Mouse (Mus musculus) ES-CJ7 (cell line): ENCODE measurements around the gene Fcgr4.
"Not testable (repeated sequence)": the region's sequence is repeated elsewhere in the genome, so short reads cannot be mapped to it uniquely, and the experiment has no call there.

Experiments
- DNase-seq: peaks from one replicate; pipeline ENCODE4 v3.0.0; 2011; ENCODE audit warnings: low read depth, low spot score

Gene Fcgr4

DNA sequence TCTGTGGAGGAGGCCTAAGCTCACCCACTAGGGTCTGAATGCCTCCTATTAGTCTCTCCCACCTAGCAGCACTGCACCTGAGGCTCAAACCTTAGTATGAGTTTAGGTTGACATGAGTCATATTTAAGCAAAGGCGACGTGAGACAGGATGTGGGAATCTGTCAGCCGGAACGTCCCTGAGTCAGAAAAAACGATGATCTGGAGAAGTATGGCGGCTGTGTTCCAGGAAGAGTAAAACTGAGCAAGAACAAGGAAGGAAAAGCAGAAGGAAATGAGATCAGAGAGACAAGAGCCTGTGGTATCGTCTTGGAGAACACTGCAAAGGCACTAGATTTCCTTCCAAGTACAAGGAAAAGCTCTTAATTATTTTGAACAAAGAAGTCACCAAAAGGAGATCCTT is 32.1 kb downstream of the Fcgr4 start:
- no peak for DNase-seq

DNA sequence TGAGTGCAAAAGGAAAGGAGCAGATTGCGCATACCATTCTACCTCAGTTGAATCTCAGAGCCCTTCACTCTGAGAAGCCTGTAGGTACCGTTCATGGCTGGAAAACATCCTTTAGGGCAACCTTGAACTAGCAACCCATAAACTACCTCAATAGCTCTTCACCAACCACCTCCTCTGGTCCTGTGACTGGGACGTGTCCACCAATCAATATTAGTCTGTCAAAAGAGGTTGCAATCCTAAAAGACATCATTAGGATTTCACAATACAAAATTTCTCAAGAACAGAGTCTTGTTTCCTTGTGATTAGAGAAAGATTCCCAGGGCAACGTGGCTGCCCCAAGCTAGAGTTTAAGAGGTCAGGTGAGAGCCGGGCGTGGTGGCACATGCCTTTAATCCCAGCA is 34.6 kb downstream of the Fcgr4 start:
- DNase-seq = no peak

DNA sequence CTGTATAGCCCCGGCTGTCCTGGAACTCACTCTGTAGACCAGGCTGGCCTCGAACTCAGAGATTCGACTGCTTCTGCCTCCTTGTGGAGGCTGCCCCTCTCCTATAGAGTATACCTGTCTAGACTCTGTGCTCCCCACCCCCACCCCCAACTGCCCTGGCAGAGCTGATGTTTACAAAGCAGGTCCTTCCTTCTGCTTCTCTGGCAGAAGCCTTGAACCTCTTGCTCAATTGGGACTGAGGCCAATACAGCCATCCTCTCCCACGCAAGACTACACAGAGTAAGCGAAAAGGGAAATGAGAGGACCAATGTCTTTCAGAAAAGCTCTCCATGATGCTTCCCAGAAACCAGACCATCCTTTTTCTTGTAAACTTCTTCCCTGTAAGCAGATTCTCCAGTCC is 38.5 kb downstream of the Fcgr4 start:
- peak; percentile 57 for DNase-seq

DNA sequence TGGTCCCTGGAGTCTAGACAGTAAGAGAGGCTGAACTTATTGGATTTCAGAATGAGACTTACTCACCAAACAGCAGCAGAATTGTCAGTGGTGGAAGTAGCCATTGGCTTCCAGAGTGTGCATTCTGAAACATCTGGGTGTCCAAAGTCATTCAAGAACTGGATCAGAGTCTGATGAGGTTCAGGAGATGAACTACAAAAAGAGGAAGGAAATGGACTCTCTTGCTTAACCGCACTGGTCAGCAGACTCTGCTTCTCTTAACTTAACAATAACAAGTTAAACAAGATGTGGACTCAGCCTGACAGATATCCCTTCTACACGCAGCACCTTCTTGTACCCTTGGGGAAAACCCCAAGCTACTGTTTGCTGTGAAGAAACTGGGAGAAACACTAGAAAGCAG is 40.5 kb downstream of the Fcgr4 start:
- DNase-seq = no peak

DNA sequence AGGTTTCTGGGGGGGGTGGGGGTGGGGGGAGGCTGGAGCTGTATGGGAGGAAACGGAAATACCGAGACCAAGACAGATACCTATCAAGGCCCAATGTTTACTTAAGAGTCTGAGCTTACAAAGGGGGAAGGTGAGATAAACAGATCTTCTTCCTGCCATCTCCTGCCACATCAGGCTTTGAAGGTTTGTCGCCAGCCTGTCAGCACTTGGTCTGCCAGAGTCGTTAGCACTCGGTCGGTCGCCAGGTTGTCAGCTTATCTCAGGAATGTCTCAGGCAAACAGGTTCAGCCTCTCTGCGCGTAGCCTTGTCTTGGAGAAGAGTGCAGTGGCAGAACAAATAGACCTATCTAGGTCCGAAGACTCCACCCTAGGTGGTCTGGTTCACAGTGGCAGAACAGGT is 41.7 kb downstream of the Fcgr4 start:
- DNase-seq = no peak

DNA sequence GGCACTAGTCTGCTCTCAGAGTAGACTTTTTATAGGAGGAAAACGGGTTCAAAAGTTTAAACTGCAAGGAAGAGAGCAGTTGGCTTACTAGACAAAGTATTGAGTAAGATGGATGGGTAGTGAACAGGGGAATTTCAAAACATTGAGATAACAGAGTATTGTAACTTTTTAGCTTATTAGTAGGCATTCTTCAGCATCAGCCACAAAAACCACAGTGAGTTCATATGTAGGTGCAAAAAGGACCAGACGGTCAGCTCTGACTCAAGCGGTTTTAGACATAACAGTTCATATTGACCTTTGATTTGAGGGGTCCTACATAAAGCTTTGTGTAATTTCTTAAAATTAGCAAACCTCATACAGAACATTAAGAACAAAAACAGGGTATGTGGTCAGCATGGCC is 42.8 kb downstream of the Fcgr4 start:
- DNase-seq = no peak

DNA sequence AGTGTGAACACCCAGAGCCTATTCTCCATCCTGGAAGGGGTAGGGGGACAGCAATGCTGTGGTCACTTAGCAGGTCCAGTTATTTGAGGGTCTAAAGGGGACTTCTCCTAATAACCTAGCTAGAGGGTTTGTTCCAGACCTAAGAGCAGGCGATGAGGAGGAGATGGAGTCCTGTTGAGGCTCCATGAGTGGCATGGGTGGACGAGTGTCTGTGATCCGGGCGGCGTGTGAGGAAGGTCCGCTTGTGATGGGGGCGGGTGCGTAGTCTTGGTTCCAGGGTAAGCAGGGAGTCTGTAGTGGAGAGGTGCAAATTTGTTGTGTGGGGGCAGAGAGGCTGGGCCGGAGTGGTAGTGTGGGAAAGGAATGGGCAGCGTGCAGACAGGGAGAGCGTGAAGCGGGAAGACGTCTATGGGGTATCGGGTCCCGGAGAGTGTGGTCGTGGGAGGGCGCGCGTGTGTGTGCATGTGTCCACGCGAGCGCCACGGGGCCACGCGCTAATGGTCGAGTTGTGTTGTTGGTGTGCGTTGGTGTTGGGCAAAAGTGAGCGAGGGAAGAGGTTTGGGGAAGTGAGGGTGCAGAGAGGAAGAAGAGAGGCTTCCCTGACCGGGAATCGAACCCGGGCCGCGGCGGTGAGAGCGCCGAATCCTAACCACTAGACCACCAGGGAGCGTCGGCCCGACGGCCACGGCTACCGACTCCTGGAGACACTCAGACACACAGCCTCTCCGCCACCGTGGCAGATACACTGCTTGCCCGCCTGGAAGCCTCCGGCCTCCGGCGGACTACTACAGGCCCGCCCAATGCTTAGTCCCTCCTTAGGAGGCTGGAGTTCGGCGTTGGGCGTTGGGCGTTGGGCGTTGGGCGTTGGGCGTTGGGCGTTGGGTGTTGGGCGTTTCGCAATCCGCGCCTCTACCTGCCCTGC is 45.1 kb downstream of the Fcgr4 start:
- DNase-seq = not testable (repeated sequence)

DNA sequence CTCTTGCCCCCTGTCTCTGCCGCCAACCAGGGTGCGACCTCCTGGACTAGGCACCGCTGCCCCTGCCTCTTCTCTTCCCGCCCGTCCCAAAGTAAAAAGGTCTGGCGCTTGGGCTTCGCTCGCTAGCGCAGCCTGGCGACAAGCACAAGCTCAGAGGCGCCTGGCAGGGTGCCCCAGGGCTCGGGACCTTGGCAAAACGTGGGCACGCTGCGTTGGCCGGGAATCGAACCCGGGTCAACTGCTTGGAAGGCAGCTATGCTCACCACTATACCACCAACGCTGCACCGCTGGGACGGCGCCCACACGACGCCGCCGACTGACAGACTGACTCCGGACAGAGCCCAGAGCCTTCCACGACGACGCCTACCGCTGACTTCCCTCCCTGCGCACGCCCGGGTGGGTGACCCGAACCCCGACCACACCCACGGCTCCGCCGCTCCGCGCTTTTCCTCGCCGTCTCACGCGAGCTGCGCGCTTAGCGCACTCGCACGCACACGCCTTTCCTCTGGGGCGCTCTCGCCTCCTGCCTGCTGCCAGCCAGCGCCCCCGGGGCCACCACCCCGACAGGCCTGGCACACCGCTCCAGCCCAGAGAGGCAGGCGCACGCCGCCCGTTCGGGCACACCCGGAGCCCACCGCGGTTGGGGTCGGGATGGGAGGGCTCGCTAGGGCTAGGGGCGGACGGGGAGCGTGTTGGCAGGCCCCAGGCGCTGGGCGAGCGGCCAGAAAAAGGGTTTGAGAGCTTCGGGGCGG is 45.9 kb downstream of the Fcgr4 start, which contains the start of gene Fcgr3:
Gene Fcgr3, minus strand, starts transcription at position 445 of the 752 bp plus-strand sequence.
- DNase-seq = peak; percentile 95

DNA sequence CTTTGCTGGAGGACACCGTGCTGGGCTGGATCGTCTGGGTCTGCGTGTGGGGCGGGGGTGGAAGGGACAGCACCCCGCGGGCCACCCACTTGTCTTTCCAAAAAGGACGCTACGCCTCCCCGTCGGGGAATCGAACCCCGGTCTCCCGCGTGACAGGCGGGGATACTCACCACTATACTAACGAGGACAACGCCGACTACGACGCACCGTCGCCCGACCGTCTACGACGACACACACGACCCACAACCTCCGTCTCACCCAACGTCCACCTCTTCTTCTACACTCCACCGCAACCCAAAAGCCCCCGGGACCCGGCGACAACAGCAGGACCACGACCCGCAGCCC is 46.5 kb downstream of the Fcgr4 start:
- not testable (repeated sequence) for DNase-seq

DNA sequence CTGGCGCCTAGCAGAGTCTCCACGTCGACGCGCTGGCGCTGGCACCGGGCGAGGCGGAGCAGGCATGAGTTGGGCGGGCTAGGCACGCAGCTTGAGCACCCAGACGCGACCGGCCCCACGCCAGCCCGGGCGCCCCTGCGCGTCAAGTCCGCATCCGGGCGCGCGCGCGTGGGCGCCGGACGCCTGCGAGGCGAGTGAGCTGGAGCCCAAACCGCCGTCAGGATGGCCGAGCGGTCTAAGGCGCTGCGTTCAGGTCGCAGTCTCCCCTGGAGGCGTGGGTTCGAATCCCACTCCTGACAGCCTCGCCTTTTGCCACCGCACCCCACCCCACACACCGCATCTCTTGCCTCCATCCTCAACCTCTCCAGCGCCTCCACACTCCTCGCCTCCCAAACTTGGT is 47.0 kb downstream of the Fcgr4 start:
- DNase-seq = not testable (repeated sequence)

DNA sequence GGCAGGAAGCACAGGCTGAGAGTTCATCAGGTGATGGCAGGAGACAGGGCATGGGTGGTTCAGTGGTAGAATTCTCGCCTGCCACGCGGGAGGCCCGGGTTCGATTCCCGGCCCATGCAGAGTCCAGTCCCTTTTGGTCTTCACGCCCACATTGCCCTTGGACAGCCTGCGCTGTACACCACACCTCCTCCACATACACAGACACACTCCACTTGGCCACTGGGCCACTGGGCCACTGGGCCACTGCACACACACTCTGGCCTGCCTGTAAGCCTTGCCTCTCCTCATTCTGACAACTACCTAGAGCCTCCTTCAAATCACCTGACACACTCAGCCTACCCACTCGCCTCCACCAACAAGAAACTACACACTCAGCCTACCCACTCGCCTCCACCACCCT is 47.9 kb downstream of the Fcgr4 start:
- not testable (repeated sequence) for DNase-seq

DNA sequence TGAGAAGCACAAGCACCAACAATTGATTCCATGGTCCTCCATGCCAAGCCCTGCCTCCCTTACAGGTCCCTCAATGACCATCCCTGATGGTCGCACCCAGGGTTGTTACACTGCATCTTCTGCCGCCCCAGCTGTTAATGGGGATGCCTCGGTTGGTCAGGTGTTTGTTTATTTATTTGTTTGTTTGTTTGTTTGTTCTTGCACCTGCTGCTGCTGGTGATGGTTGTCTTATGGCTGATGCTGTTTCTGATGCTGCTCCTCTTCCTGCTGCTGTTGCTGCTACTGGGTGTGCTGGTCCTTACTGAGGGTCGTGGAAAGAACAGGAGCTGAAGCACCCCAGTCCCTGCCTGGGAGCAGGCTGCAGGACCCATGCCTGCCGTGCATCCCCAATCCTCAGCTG is 49.2 kb downstream of the Fcgr4 start:
- not testable (repeated sequence) for DNase-seq

DNA sequence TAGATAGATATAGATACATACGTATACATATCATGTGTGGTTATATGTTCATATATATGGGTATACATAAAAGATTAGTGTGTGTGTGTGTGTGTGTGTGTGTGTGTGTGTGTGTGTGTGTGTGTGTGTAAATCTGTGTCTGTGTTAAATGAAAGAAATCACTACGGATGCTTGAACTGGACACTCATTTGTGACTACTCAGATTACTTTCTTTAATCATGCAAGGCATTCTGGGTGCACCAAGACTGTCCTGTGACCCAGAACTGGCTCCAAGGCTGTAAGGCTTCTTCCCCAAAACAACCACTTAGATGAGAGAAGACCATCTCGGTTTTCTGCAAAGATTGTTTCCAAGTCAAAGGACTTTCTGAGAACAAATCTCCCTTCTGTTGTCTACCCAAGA is 50.8 kb downstream of the Fcgr4 start:
- not testable (repeated sequence) for DNase-seq

DNA sequence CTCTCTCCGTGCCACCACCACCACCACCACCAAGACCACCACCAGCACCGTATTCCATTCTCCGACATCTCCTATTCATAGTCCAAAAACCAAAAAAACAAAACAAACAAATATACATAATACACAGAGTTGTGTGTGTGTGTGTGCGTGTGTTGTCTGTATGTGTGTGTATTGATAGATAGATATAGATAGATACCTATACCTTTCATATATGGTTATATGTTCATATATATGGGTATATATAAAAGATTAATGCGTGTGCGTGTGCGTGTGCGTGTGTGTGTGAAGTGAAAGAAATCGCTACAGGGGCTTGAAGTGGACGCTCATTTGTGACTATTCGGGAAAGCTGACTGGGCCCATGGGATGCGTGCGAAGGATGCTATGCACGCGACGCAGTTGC is 52.2 kb downstream of the Fcgr4 start:
- DNase-seq = not testable (repeated sequence)

DNA sequence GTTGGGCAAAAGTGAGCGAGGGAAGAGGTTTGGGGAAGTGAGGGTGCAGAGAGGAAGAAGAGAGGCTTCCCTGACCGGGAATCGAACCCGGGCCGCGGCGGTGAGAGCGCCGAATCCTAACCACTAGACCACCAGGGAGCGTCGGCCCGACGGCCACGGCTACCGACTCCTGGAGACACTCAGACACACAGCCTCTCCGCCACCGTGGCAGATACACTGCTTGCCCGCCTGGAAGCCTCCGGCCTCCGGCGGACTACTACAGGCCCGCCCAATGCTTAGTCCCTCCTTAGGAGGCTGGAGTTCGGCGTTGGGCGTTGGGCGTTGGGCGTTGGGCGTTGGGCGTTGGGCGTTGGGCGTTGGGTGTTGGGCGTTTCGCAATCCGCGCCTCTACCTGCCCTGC is 53.0 kb downstream of the Fcgr4 start:
- not testable (repeated sequence) for DNase-seq

DNA sequence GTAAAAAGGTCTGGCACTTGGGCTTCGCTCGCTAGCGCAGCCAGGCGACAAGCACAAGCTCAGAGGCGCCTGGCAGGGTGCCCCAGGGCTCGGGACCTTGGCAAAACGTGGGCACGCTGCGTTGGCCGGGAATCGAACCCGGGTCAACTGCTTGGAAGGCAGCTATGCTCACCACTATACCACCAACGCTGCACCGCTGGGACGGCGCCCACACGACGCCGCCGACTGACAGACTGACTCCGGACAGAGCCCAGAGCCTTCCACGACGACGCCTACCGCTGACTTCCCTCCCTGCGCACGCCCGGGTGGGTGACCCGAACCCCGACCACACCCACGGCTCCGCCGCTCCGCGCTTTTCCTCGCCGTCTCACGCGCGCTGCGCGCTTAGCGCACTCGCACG is 53.5 kb downstream of the Fcgr4 start:
- not testable (repeated sequence) for DNase-seq

DNA sequence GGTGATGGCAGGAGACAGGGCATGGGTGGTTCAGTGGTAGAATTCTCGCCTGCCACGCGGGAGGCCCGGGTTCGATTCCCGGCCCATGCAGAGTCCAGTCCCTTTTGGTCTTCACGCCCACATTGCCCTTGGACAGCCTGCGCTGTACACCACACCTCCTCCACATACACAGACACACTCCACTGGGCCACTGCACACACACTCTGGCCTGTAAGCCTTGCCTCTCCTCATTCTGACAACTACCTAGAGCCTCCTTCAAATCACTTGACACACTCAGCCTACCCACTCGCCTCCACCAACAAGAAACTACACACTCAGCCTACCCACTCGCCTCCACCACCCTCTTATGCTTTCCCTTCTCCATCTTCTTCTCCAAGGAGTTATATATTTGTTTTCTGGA is 55.6 kb downstream of the Fcgr4 start:
- DNase-seq = peak; percentile 94

DNA sequence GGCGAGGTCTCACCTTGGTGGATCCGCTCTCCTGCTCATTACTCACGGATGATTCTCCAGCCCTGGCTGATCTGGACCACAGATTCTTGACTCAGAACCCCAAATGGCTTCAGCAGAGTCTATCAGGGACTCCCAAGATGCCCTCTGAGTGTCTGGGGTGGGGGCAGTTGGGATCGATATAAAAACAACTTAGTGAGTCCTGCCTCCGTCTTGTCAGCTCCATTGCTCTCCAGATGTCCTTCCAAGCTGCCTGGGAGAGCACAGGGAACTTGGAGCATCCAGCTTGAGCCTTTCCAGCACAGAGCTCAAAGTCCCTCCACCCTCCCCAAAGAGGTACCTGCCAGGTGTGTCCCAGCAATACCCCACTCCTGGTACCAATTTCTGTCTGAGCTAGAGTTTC is 57.5 kb downstream of the Fcgr4 start:
- not testable (repeated sequence) for DNase-seq

DNA sequence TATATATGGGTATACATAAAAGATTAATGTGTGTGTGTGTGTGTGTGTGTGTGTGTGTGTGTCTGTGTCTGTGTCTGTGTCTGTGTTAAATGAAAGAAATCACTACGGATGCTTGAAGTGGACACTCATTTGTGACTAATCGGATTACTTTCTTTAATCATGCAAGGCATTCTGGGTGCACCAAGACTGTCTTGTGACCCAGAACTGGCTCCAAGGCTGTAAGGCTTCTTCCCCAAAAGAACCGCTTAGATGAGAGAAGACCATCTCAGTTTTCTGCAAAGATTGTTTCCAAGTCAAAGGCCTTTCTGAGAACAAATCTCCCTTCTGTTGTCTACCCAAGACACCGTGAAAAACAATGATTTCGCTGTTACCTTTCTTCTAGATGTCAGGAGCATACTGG is 58.5 kb downstream of the Fcgr4 start:
- not testable (repeated sequence) for DNase-seq

DNA sequence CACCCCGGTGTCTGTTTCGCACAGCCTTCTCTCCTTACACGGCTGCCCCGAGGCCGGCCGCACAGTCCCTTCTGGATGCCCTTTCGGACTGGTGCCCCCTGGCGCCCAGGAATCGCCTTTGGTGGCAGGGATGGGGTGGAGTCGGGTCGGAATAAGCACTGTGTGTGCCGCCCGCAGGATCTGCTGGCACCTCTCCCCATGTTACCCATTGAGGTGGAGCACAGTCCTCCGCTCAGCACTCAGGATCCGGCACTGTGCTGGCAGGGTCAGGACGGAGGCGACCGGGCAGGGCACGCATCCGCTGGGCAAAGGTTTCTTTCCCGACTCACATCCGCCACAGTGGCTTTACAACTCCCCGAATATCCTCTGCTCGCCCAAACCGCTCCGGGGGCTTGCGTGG is 59.2 kb downstream of the Fcgr4 start:
- not testable (repeated sequence) for DNase-seq

DNA sequence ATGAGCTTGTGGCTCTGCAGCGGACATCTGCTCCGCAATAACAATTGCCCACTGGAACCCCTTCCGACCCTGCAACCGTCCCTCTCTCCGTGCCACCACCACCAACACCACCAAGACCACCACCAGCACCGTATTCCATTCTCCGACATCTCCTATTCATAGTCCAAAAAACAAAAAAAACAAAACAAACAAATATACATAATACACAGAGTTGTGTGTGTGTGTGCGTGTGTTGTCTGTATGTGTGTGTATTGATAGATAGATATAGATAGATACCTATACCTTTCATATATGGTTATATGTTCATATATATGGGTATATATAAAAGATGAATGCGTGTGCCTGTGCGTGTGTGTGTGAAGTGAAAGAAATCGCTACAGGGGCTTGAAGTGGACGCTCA is 59.7 kb downstream of the Fcgr4 start:
- DNase-seq = not testable (repeated sequence)

DNA sequence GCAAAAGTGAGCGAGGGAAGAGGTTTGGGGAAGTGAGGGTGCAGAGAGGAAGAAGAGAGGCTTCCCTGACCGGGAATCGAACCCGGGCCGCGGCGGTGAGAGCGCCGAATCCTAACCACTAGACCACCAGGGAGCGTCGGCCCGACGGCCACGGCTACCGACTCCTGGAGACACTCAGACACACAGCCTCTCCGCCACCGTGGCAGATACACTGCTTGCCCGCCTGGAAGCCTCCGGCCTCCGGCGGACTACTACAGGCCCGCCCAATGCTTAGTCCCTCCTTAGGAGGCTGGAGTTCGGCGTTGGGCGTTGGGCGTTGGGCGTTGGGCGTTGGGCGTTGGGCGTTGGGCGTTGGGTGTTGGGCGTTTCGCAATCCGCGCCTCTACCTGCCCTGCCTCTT is 60.6 kb downstream of the Fcgr4 start:
- DNase-seq = not testable (repeated sequence)
